Mouse (Mus musculus): ENCODE measurements around the gene Obp2b. TPM values are rescaled to one million over a fixed set of nuclear protein-coding genes. Genes with fewer than 3 reads are reported as not detected.

The Obp2b gene
- polyA plus RNA-seq, 1 experiment from 2014 or later = not detected

GRCm38 (mm10) chr2:25717222-25717621 lies 19.6 kb upstream of the Obp2b start:
- H3K27ac ChIP-seq = no peak overlapping the region
- no peaks in the 10 kb centered on the region for H3K36me3 ChIP-seq
- no peak overlapping the region for H3K9ac ChIP-seq
- no peak overlapping the region for H3K4me3 ChIP-seq (replicated peaks)
- H3K4me1 ChIP-seq (replicated peaks) = no peaks in the 10 kb centered on the region
- ATAC-seq (ENCODE audit: low read depth) (no peak), DNase-seq (no peak)
- H3K4me2 ChIP-seq = no peak overlapping the region
- no peaks in the 10 kb centered on the region for H3K27me3 ChIP-seq
- H3K9me3 ChIP-seq (replicated peaks) = no peaks in the 10 kb centered on the region

GRCm38 (mm10) chr2:25733199-25733930 lies 3.4 kb upstream of the Obp2b start:
- H3K36me3 ChIP-seq = no peaks in the 10 kb centered on the region
- ATAC-seq (ENCODE audit: low read depth) = no peak
- H3K4me3 ChIP-seq (replicated peaks) = no peak overlapping the region
- H3K27ac ChIP-seq = no peak overlapping the region
- H3K27me3 ChIP-seq = no peaks in the 10 kb centered on the region
- H3K4me1 ChIP-seq (replicated peaks) = no peaks in the 10 kb centered on the region
- H3K9me3 ChIP-seq (replicated peaks) = no peaks in the 10 kb centered on the region
- WGBS (ENCODE audit: insufficient replicate concordance) = 42% methylated on average over 2 of the region's 2 CpGs
- no peak for DNase-seq
- no peak overlapping the region for H3K9ac ChIP-seq
- no peak overlapping the region for H3K4me2 ChIP-seq

- Histone ChIP-seq H3K9me3 (replicated peaks) (peaks cover 7% of the 10 kb centered on the region), H3K4me3 (replicated peaks) (no peak overlapping the region), H3K27ac (no peak overlapping the region), H3K4me2 (no peak overlapping the region), H3K27me3 (no peaks in the 10 kb centered on the region), H3K36me3 (no peaks in the 10 kb centered on the region), H3K9ac (no peak overlapping the region), H3K4me1 (replicated peaks) (no peaks in the 10 kb centered on the region)
- 64% methylated on average over 1 of the region's 1 CpGs for WGBS (ENCODE audit: insufficient replicate concordance)
- ATAC-seq (ENCODE audit: low read depth) (no peak), DNase-seq (no peak)
Observed at GRCm38 (mm10) chr2:25741671-25742070, 4.9 kb downstream of the Obp2b start.

GRCm38 (mm10) chr2:25754201-25754600 lies 17.4 kb downstream of the Obp2b start:
- DNase-seq (no peak), ATAC-seq (ENCODE audit: low read depth) (no peak)
- no peaks in the 10 kb centered on the region; the same call in 1 of the 2 replicates for H3K9me3 ChIP-seq (replicated peaks)
- H3K9ac ChIP-seq = no peak overlapping the region
- no peak overlapping the region for H3K4me3 ChIP-seq (replicated peaks)
- no peaks in the 10 kb centered on the region for H3K36me3 ChIP-seq
- H3K27ac ChIP-seq = no peak overlapping the region
- H3K4me1 ChIP-seq (replicated peaks) = no peaks in the 10 kb centered on the region
- 67% methylated on average over 1 of the region's 1 CpGs for WGBS (ENCODE audit: insufficient replicate concordance)
- no peaks in the 10 kb centered on the region for H3K27me3 ChIP-seq
- H3K4me2 ChIP-seq = no peak overlapping the region

- WGBS (ENCODE audit: insufficient replicate concordance) = 51% methylated on average over 4 of the region's 4 CpGs
- H3K36me3 ChIP-seq = no peaks in the 10 kb centered on the region
- no peak overlapping the region for H3K4me3 ChIP-seq (replicated peaks)
- H3K27me3 ChIP-seq = no peaks in the 10 kb centered on the region
- no peak for DNase-seq
- H3K4me2 ChIP-seq = no peak overlapping the region
- H3K4me1 ChIP-seq (replicated peaks) = no peaks in the 10 kb centered on the region
- no peak overlapping the region for H3K27ac ChIP-seq
- no peak for ATAC-seq (ENCODE audit: low read depth)
- H3K9me3 ChIP-seq (replicated peaks) = no peaks in the 10 kb centered on the region; the same call in 1 of the 2 replicates
- H3K9ac ChIP-seq = no peak overlapping the region
Observed at GRCm38 (mm10) chr2:25758064-25758625, 21.3 kb downstream of the Obp2b start.

- 37% methylated on average over 2 of the region's 2 CpGs for WGBS (ENCODE audit: insufficient replicate concordance)
- DNase-seq = no peak
- Histone ChIP-seq H3K27me3 (peaks cover 3% of the 10 kb centered on the region; the same call in 1 of the 2 replicates), H3K9me3 (replicated peaks) (no peaks in the 10 kb centered on the region), H3K4me1 (replicated peaks) (no peaks in the 10 kb centered on the region), H3K4me2 (no peak within 1 kb of the TSS), H3K36me3 (no peaks in the 10 kb centered on the region), H3K9ac (no peak within 1 kb of the TSS), H3K4me3 (replicated peaks) (no peak within 1 kb of the TSS), H3K27ac (no peak within 1 kb of the TSS)
- ATAC-seq (ENCODE audit: low read depth) = no peak
Observed at GRCm38 (mm10) chr2:25765269-25765668, 28.5 kb downstream of the Obp2b start, which contains the start of gene Lcn3. Gene Lcn3 (plus strand): TSS chr2:25765569.

GRCm38 (mm10) chr2:25767764-25768163 lies 31.0 kb downstream of the Obp2b start:
- ATAC-seq (ENCODE audit: low read depth) (no peak), DNase-seq (no peak)
- H3K9me3 ChIP-seq (replicated peaks) = no peaks in the 10 kb centered on the region
- no peak overlapping the region for H3K4me3 ChIP-seq (replicated peaks)
- H3K4me2 ChIP-seq = no peak overlapping the region
- 48% methylated on average over 4 of the region's 4 CpGs for WGBS (ENCODE audit: insufficient replicate concordance)
- no peaks in the 10 kb centered on the region for H3K4me1 ChIP-seq (replicated peaks)
- peaks cover 3% of the 10 kb centered on the region; the same call in 1 of the 2 replicates for H3K27me3 ChIP-seq
- H3K9ac ChIP-seq = no peak overlapping the region
- no peaks in the 10 kb centered on the region for H3K36me3 ChIP-seq
- no peak overlapping the region for H3K27ac ChIP-seq

GRCm38 (mm10) chr2:25773507-25773906 lies 36.7 kb downstream of the Obp2b start:
- Histone ChIP-seq H3K36me3 (no peaks in the 10 kb centered on the region), H3K4me1 (replicated peaks) (no peaks in the 10 kb centered on the region), H3K4me2 (no peak overlapping the region), H3K27me3 (peaks cover 3% of the 10 kb centered on the region; the same call in 1 of the 2 replicates), H3K9me3 (replicated peaks) (no peaks in the 10 kb centered on the region), H3K9ac (no peak overlapping the region), H3K4me3 (replicated peaks) (no peak overlapping the region), H3K27ac (no peak overlapping the region)
- DNase-seq (no peak), ATAC-seq (ENCODE audit: low read depth) (no peak)
- 55% methylated on average over 2 of the region's 2 CpGs for WGBS (ENCODE audit: insufficient replicate concordance)

- H3K27me3 ChIP-seq = peaks cover under 1% of the 10 kb centered on the region; the same call in 1 of the 2 replicates
- H3K4me1 ChIP-seq (replicated peaks) = no peaks in the 10 kb centered on the region
- DNase-seq (no peak), ATAC-seq (ENCODE audit: low read depth) (no peak)
- 47% methylated on average over 2 of the region's 2 CpGs for WGBS (ENCODE audit: insufficient replicate concordance)
- H3K36me3 ChIP-seq = no peaks in the 10 kb centered on the region
- H3K4me3 ChIP-seq (replicated peaks) = no peak overlapping the region
- no peaks in the 10 kb centered on the region for H3K9me3 ChIP-seq (replicated peaks)
- no peak overlapping the region for H3K27ac ChIP-seq
- no peak overlapping the region for H3K4me2 ChIP-seq
- no peak overlapping the region for H3K9ac ChIP-seq
Observed at GRCm38 (mm10) chr2:25774640-25775039, 37.8 kb downstream of the Obp2b start.

GRCm38 (mm10) chr2:25775991-25776390 lies 39.2 kb downstream of the Obp2b start:
- WGBS (ENCODE audit: insufficient replicate concordance) = 49% methylated on average over 3 of the region's 3 CpGs
- H3K9ac ChIP-seq = no peak overlapping the region
- DNase-seq = no peak
- H3K27me3 ChIP-seq = no peaks in the 10 kb centered on the region; the same call in 1 of the 2 replicates
- no peak overlapping the region for H3K4me3 ChIP-seq (replicated peaks)
- H3K4me2 ChIP-seq = no peak overlapping the region
- no peak overlapping the region for H3K27ac ChIP-seq
- no peaks in the 10 kb centered on the region for H3K4me1 ChIP-seq (replicated peaks)
- ATAC-seq (ENCODE audit: low read depth) = no peak
- no peaks in the 10 kb centered on the region for H3K36me3 ChIP-seq
- no peaks in the 10 kb centered on the region for H3K9me3 ChIP-seq (replicated peaks)

GRCm38 (mm10) chr2:25776717-25777116 lies 39.9 kb downstream of the Obp2b start, which contains the start of gene Lcn11:
Gene Lcn11 (plus strand): TSS chr2:25777017.
- Histone ChIP-seq H3K4me1 (replicated peaks) (no peaks in the 10 kb centered on the region), H3K4me2 (no peak within 1 kb of the TSS), H3K9ac (no peak within 1 kb of the TSS), H3K9me3 (replicated peaks) (no peaks in the 10 kb centered on the region), H3K27ac (no peak within 1 kb of the TSS), H3K27me3 (no peaks in the 10 kb centered on the region; the same call in 1 of the 2 replicates), H3K36me3 (no peaks in the 10 kb centered on the region), H3K4me3 (replicated peaks) (no peak within 1 kb of the TSS)
- DNase-seq (no peak), ATAC-seq (ENCODE audit: low read depth) (no peak)
- 36% methylated on average over 1 of the region's 1 CpGs for WGBS (ENCODE audit: insufficient replicate concordance)

GRCm38 (mm10) chr2:25779076-25779475 lies 42.3 kb downstream of the Obp2b start:
- WGBS (ENCODE audit: insufficient replicate concordance) = 69% methylated on average over 9 of the region's 9 CpGs
- ATAC-seq (ENCODE audit: low read depth) (no peak), DNase-seq (no peak)
- Histone ChIP-seq H3K9me3 (replicated peaks) (no peaks in the 10 kb centered on the region), H3K4me2 (no peak overlapping the region), H3K4me1 (replicated peaks) (no peaks in the 10 kb centered on the region), H3K27me3 (no peaks in the 10 kb centered on the region; the same call in 1 of the 2 replicates), H3K36me3 (no peaks in the 10 kb centered on the region), H3K9ac (no peak overlapping the region), H3K27ac (no peak overlapping the region), H3K4me3 (replicated peaks) (no peak overlapping the region)
